ENCODE assay signal across 10 mouse cellular contexts in the genomic region with DNA sequence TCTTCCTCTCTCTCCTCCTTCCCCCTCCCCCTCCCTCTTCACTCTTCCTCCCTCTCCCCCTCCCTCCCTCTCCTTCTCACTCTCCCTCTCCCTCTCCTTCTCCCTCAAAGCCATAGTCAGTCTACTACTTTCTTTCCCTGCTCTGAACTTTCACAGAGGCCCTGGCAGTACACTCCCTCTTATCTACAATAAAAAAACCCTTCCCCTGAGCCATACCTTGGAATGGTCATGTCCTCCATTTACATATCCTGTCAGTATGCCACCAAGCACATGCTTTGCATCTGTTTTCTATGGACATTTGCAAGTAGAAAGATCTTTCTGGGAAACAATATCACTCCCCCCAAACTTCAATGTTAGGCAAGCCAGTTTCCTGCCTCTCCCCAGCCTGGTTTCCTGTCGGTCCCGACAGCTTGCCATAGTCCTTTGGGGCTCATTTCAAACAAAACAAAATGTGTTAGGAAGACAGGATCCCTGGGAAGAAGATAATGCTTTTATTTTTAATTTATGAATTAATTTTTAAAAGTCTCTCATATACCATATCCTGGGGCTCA. TPM values are rescaled to one million over a fixed set of nuclear protein-coding genes. Genes with fewer than 3 reads are reported as not detected.
DNase-seq lines count a peak whose midpoint lies in the region; ATAC-seq and TF ChIP-seq lines count a peak whose summit lies in the region.
"Had no signal": no experiment of that assay in that cellular context is flagged by ENCODE, and none has a peak within 500 bp of the region (broad histone marks: within the 10 kb centered on the region; RNA-seq: fewer than 3 reads in every experiment).

Gene Nxpe2 (minus strand): TSS at position 307 of the 551 bp plus-strand sequence.

- no peaks in the 10 kb centered on the region for H3K36me3 ChIP-seq in midbrain, postnatal 0 days (ENCODE audit: insufficient read depth, low read length)
- no peaks in the 10 kb centered on the region for H3K36me3 ChIP-seq in midbrain, embryonic 15.5 days (replicated peaks)
- no peaks in the 10 kb centered on the region for H3K36me3 ChIP-seq in heart, embryonic 10.5 days

- intact Hi-C loops in left cerebral cortex, postnatal 4 days (cut with DNase I) = no loop called here

- TF ChIP-seq CTCF in midbrain, postnatal 0 days (IDR thresholded peaks at IDR 0.05) = no peak

- H3K27me3 ChIP-seq in midbrain, postnatal 0 days (ENCODE audit: insufficient read depth, low read length) = no peaks in the 10 kb centered on the region
- H3K27me3 ChIP-seq in midbrain, embryonic 15.5 days (replicated peaks) = no peaks in the 10 kb centered on the region
- H3K27me3 ChIP-seq in heart, embryonic 10.5 days (ENCODE audit: insufficient read depth, poor library complexity, severe bottlenecking) = no peaks in the 10 kb centered on the region

- no peak within 1 kb of the TSS for H3K9ac ChIP-seq in midbrain, postnatal 0 days (replicated peaks; ENCODE audit: low read length, poor library complexity, severe bottlenecking)
- H3K9ac ChIP-seq in midbrain, embryonic 15.5 days = no peak within 1 kb of the TSS

- WGBS in midbrain, postnatal 0 days = 47% methylated on average over 2 of the region's 2 CpGs
- 66% methylated on average over 2 of the region's 2 CpGs for WGBS in midbrain, embryonic 15.5 days
- 53% methylated on average over 2 of the region's 2 CpGs for WGBS in heart, embryonic 10.5 days

- H3K27ac ChIP-seq in midbrain, postnatal 0 days (ENCODE audit: low read depth, low read length) = 0 out of 2 replicates have a peak within 1 kb of the TSS, but pooled peaks have one; percentile 26
- no peak within 1 kb of the TSS for H3K27ac ChIP-seq in midbrain, embryonic 15.5 days
- H3K27ac ChIP-seq in heart, embryonic 10.5 days = peak within 1 kb of the TSS; percentile 47; the same call in 1 of the 2 replicates

- DNase-seq in midbrain, postnatal 0 days (ENCODE audit: low spot score) = no peak
- DNase-seq in heart, embryonic 10.5 days (ENCODE audit: low spot score) = no peak
- DNase-seq in kidney, postnatal 4 days = peak; percentile 8 to 30
- no peak for DNase-seq in left cerebral cortex, postnatal 4 days
- DNase-seq in left cerebral cortex, adult 8-10 months (ENCODE audit: low spot score in 2 of 2) = no peak
- DNase-seq: cerebellum, postnatal 25 days; spleen, adult 18-20 months had no signal

- no peaks in the 10 kb centered on the region for H3K9me3 ChIP-seq in midbrain, postnatal 0 days (ENCODE audit: low read length)
- no peaks in the 10 kb centered on the region for H3K9me3 ChIP-seq in midbrain, embryonic 15.5 days
- H3K9me3 ChIP-seq in heart, embryonic 10.5 days = no peaks in the 10 kb centered on the region

- no peaks in the 10 kb centered on the region for H3K4me1 ChIP-seq in midbrain, postnatal 0 days (ENCODE audit: insufficient read depth, low read length)
- no peaks in the 10 kb centered on the region for H3K4me1 ChIP-seq in midbrain, embryonic 15.5 days
- H3K4me1 ChIP-seq in heart, embryonic 10.5 days = peaks cover 8% of the 10 kb centered on the region; the same call in 1 of the 2 replicates

- H3K4me2 ChIP-seq in midbrain, postnatal 0 days (ENCODE audit: low read depth, low read length, poor library complexity, severe bottlenecking) = no peak within 1 kb of the TSS
- no peak within 1 kb of the TSS for H3K4me2 ChIP-seq in midbrain, embryonic 15.5 days

- no peak within 1 kb of the TSS for H3K4me3 ChIP-seq in midbrain, postnatal 0 days (ENCODE audit: low read depth, low read length)
- no peak within 1 kb of the TSS for H3K4me3 ChIP-seq in midbrain, embryonic 15.5 days
- no peak within 1 kb of the TSS for H3K4me3 ChIP-seq in heart, embryonic 10.5 days
- H3K4me3 ChIP-seq: myocyte had no signal

- no peak for ATAC-seq in midbrain, postnatal 0 days (ENCODE audit: low FRiP score)
- ATAC-seq in midbrain, embryonic 15.5 days (replicated peaks) = no peak
- no peak for ATAC-seq in neutrophil, adult 5-6 weeks (ENCODE audit: extremely low read depth, insufficient number of reproducible peaks, low FRiP score, poor library complexity, severe bottlenecking)

RNA-seq across cellular contexts. Expression of gene Nxpe2, which starts in this region (rescaled TPM):
- 0.28 and 0.66 TPM in 2 replicates for total RNA-seq in midbrain, postnatal 0 days (2014; rRNA removed)
- 0.26 and 0.36 TPM in 2 replicates for polyA plus RNA-seq in midbrain, postnatal 0 days (2015; fragmentation: Nextera tagmentation; extraction: Ambion mirVana)
- polyA plus RNA-seq in midbrain, embryonic 15.5 days (2015; fragmentation: Nextera tagmentation; extraction: Ambion mirVana) = 0.38 and 0.54 TPM in 2 replicates
- polyA plus RNA-seq in heart, embryonic 10.5 days (2016; fragmentation: Nextera tagmentation; extraction: Ambion mirVana) = 2.3 and 2.9 TPM in 2 replicates
- 14.4 and 20.1 TPM in 2 replicates for total RNA-seq in neutrophil, adult 5-6 weeks (2017)
- total RNA-seq in left cerebral cortex, postnatal 4 days (2021) = under 1 TPM in 1 of 2 experiments, not detected in 1; 0.12 TPM
- total RNA-seq in left cerebral cortex, adult 8-10 months (2022) = under 1 TPM; 0.41 to 0.93 (median 0.71) TPM
- polyA plus RNA-seq: myocyte had no signal

Comparison
In these comparisons a context has a peak if more than half of its experiments do, and no peak if none do; other contexts are left out.
1. DNase-seq: peak in kidney, postnatal 4 days (2 of 2); none in midbrain, postnatal 0 days (single experiment), heart, embryonic 10.5 days (single experiment), left cerebral cortex, postnatal 4 days (single experiment) and left cerebral cortex, adult 8-10 months (0 of 2).